Mouse (Mus musculus) MEL (cell line): Measurements from ENCODE around the gene Dcakd. TPM values are rescaled to one million over a fixed set of nuclear protein-coding genes. Genes with fewer than 3 reads are reported as not detected.

Experiments
- DNase-seq: peaks from one replicate; pipeline ENCODE4 v3.0.0; 2011; ENCODE audit warnings: low read depth, low spot score
- H3K27ac ChIP-seq: 2 replicates; pipeline ENCODE4 v1.5.1; 2012; ENCODE audit warnings: low read depth, mild to moderate bottlenecking, control low read depth, low read length, moderate library complexity; ENCODE audit not compliant: control insufficient read depth
- H3K27me3 ChIP-seq, 2 experiments: fragments of 150-350 bp in 1 of 2; sonication (generic) in 1 of 2; 2 replicates each; pipeline ENCODE4 v1.6.1; 2012; ENCODE audit warnings: low read length in 2 of 2, mild to moderate bottlenecking in 2 of 2, improper control_type of control experiment in 1 of 2, moderate library complexity in 1 of 2; ENCODE audit not compliant: insufficient read depth in 2 of 2, control insufficient read depth in 1 of 2
- H3K36me3 ChIP-seq, 2 experiments: 2 replicates each; pipeline ENCODE4 v1.6.1; 2012 to 2014; ENCODE audit warnings: low read length in 2 of 2, improper control_type of control experiment in 1 of 2, inconsistent platforms in 1 of 2, mild to moderate bottlenecking in 1 of 2; ENCODE audit not compliant: insufficient read depth in 2 of 2, control insufficient read depth in 1 of 2
- H3K4me1 ChIP-seq, 2 experiments: fragments of 150-350 bp in 1 of 2; sonication (generic) in 1 of 2; 2 replicates each; pipeline ENCODE4 v1.6.1; 2012; ENCODE audit warnings: low read length in 2 of 2, improper control_type of control experiment in 1 of 2, mild to moderate bottlenecking in 1 of 2; ENCODE audit not compliant: insufficient read depth in 2 of 2, control insufficient read depth in 1 of 2
- H3K4me3 ChIP-seq, 2 experiments: fragments of 150-350 bp in 1 of 2; sonication (generic) in 1 of 2; 2 replicates each; pipeline ENCODE4 v1.5.1; 2012; ENCODE audit warnings: low read depth in 2 of 2, low read length in 2 of 2, mild to moderate bottlenecking in 2 of 2, moderate library complexity in 2 of 2, control low read depth in 1 of 2, improper control_type of control experiment in 1 of 2; ENCODE audit not compliant: control insufficient read depth in 1 of 2, insufficient read depth in 1 of 2
- H3K79me2 ChIP-seq: 2 replicates; pipeline ENCODE4 v1.6.1; 2012; ENCODE audit warnings: mild to moderate bottlenecking, low read length, moderate library complexity; ENCODE audit not compliant: control insufficient read depth, poor library complexity, insufficient read depth
- H3K9ac ChIP-seq: 2 replicates; pipeline ENCODE4 v1.6.1; 2012; ENCODE audit warnings: low read depth, mild to moderate bottlenecking, control low read depth, low read length, moderate library complexity; ENCODE audit not compliant: control insufficient read depth, poor library complexity, severe bottlenecking
- H3K9me3 ChIP-seq: fragments of 150-350 bp; sonication (generic); replicated peaks from 2 replicates; pipeline ENCODE4 v1.6.1; 2012; ENCODE audit warnings: mild to moderate bottlenecking, low read length, improper control_type of control experiment, moderate library complexity; ENCODE audit not compliant: insufficient read depth
- BHLHE40 ChIP-seq: IDR thresholded peaks from 2 replicates; pipeline ENCODE4 v1.6.1; 2012; ENCODE audit warnings: low read depth, mild to moderate bottlenecking, inconsistent platforms, low read length, improper control_type of control experiment, borderline replicate concordance
- CHD2 ChIP-seq: IDR thresholded peaks from 2 replicates; pipeline ENCODE4 v1.6.1; 2011; ENCODE audit warnings: low read length, improper control_type of control experiment
- CTCF ChIP-seq, 3 experiments: IDR thresholded peaks in 2 of 3; conservative IDR thresholded peaks in 1 of 3; 2 replicates each; pipeline ENCODE4 v1.5.1; 2011 to 2012; ENCODE audit warnings: low read length in 3 of 3, low read depth in 2 of 3, mild to moderate bottlenecking in 2 of 3, improper control_type of control experiment in 1 of 3, inconsistent platforms in 1 of 3, mixed read lengths in 1 of 3, moderate library complexity in 1 of 3; ENCODE audit not compliant: control insufficient read depth in 1 of 3, insufficient read depth in 1 of 3, poor library complexity in 1 of 3, severe bottlenecking in 1 of 3
- E2F4 ChIP-seq: IDR thresholded peaks from 2 replicates; pipeline ENCODE4 v1.6.1; 2011; ENCODE audit warnings: low read depth, low read length, improper control_type of control experiment, borderline replicate concordance
- EP300 ChIP-seq, 2 experiments: IDR thresholded peaks; 2 replicates each; pipeline ENCODE4 v1.6.1; 2011; ENCODE audit warnings: improper control_type of control experiment in 2 of 2, low read length in 2 of 2, low read depth in 1 of 2, mild to moderate bottlenecking in 1 of 2
- ETS1 ChIP-seq: IDR thresholded peaks from 2 replicates; pipeline ENCODE4 v1.6.1; 2012; ENCODE audit warnings: low read depth, mild to moderate bottlenecking, inconsistent platforms, low read length, improper control_type of control experiment, moderate library complexity
- GABPA ChIP-seq: IDR thresholded peaks from 2 replicates; pipeline ENCODE4 v1.6.1; 2012; ENCODE audit warnings: low read depth, mild to moderate bottlenecking, inconsistent platforms, low read length, improper control_type of control experiment, moderate library complexity
- KAT2A ChIP-seq: conservative IDR thresholded peaks from 2 replicates; pipeline ENCODE4 v1.6.1; 2012; ENCODE audit warnings: low read depth, low read length, improper control_type of control experiment, inconsistent platforms
- MAZ ChIP-seq: IDR thresholded peaks from 2 replicates; pipeline ENCODE4 v1.6.1; 2012; ENCODE audit warnings: low read depth, mild to moderate bottlenecking, inconsistent platforms, low read length, improper control_type of control experiment
- MEF2A ChIP-seq: IDR thresholded peaks from 2 replicates; pipeline ENCODE4 v1.6.1; 2014; ENCODE audit warnings: low read depth, mild to moderate bottlenecking, inconsistent platforms, low read length, improper control_type of control experiment; ENCODE audit not compliant: poor library complexity, insufficient replicate concordance, severe bottlenecking; ENCODE audit errors: extremely low read depth
- MYB ChIP-seq: IDR thresholded peaks from 2 replicates; pipeline ENCODE4 v1.6.1; 2011; ENCODE audit warnings: mild to moderate bottlenecking, low read depth, low read length, improper control_type of control experiment
- MYC ChIP-seq: IDR thresholded peaks from 2 replicates; pipeline ENCODE4 v1.6.1; 2011; ENCODE audit warnings: low read depth, mild to moderate bottlenecking, low read length, improper control_type of control experiment, moderate library complexity
- NELFE ChIP-seq: IDR thresholded peaks from 2 replicates; pipeline ENCODE4 v1.6.1; 2011; ENCODE audit warnings: low read depth, low read length, improper control_type of control experiment
- POLR2A ChIP-seq, 2 experiments: IDR thresholded peaks; 2 replicates each; pipeline ENCODE4 v1.6.1; 2011 to 2012; ENCODE audit warnings: low read length in 2 of 2, mild to moderate bottlenecking in 2 of 2, control low read depth in 1 of 2, improper control_type of control experiment in 1 of 2, low read depth in 1 of 2, moderate library complexity in 1 of 2; ENCODE audit not compliant: control insufficient read depth in 1 of 2, insufficient read depth in 1 of 2, poor library complexity in 1 of 2
- POLR2AphosphoS5 ChIP-seq: IDR thresholded peaks from 2 replicates; pipeline ENCODE4 v1.6.1; 2012; ENCODE audit warnings: low read depth, borderline replicate concordance, mild to moderate bottlenecking, inconsistent platforms, low read length, moderate library complexity, mixed read lengths
- RCOR1 ChIP-seq: IDR thresholded peaks from 2 replicates; pipeline ENCODE4 v1.6.1; 2012; ENCODE audit warnings: low read depth, mild to moderate bottlenecking, inconsistent platforms, low read length, improper control_type of control experiment
- SMC3 ChIP-seq: IDR thresholded peaks from 2 replicates; pipeline ENCODE4 v1.6.1; 2011; ENCODE audit warnings: low read depth, low read length, improper control_type of control experiment
- TAL1 ChIP-seq: IDR thresholded peaks from 2 replicates; pipeline ENCODE4 v1.6.1; 2012; ENCODE audit warnings: mild to moderate bottlenecking, inconsistent platforms, low read length, moderate library complexity, mixed read lengths
- UBTF ChIP-seq: IDR thresholded peaks from 2 replicates; pipeline ENCODE4 v1.6.1; 2012; ENCODE audit warnings: low read depth, mild to moderate bottlenecking, inconsistent platforms, low read length, improper control_type of control experiment, moderate library complexity, borderline replicate concordance; ENCODE audit not compliant: insufficient read depth
- ZC3H11A ChIP-seq: IDR thresholded peaks from 2 replicates; pipeline ENCODE4 v1.6.1; 2012; ENCODE audit warnings: low read depth, mild to moderate bottlenecking, inconsistent platforms, low read length, improper control_type of control experiment
- ZKSCAN1 ChIP-seq: IDR thresholded peaks from 2 replicates; pipeline ENCODE4 v1.6.1; 2012; ENCODE audit warnings: low read depth, mild to moderate bottlenecking, inconsistent platforms, low read length, improper control_type of control experiment, moderate library complexity
- ZMIZ1 ChIP-seq: IDR thresholded peaks from 2 replicates; pipeline ENCODE4 v1.6.1; 2012; ENCODE audit warnings: low read depth, mild to moderate bottlenecking, inconsistent platforms, low read length, improper control_type of control experiment, moderate library complexity
- ZNF384 ChIP-seq: IDR thresholded peaks from 2 replicates; pipeline ENCODE4 v1.6.1; 2012; ENCODE audit warnings: low read depth, mild to moderate bottlenecking, inconsistent platforms, low read length, improper control_type of control experiment
- polyA plus RNA-seq, 2 experiments: library from polyadenylated mRNA; stranded (reverse) in 1 of 2; unstranded in 1 of 2; fragments of >175 nt in 1 of 2; fragments of >200 nt in 1 of 2; gene quantifications; 2 replicates each; pipeline versions ENCODE4 v1.2.1 to v1.2.4; 2012; ENCODE audit warnings: low replicate concordance in 2 of 2, low read depth in 1 of 2; ENCODE audit not compliant: insufficient read length in 2 of 2, insufficient read depth in 1 of 2, missing spikeins in 1 of 2
- total RNA-seq: library from RNA; depleted of rRNA; stranded (reverse); fragments of 300-350 nt; gene quantifications from 2 replicates; pipeline ENCODE4 v1.2.3, GENCODE M21; 2012

The Dcakd gene
- total and polyA plus RNA-seq, 3 experiments = 15.6 to 112 (median 82.3) TPM

GRCm38 (mm10) chr11:103008558-103008957, 19.6 kb downstream of the Dcakd start:
- H3K9ac ChIP-seq = no peak overlapping the region
- H3K4me3 ChIP-seq = no peak overlapping the region
- H3K79me2 ChIP-seq = no peaks in the 10 kb centered on the region
- H3K4me1 ChIP-seq = peaks cover 0 to 3% of the 10 kb centered on the region in 2 experiments; a peak in 1 of 4 replicates
- DNase-seq = no peak
- H3K27ac ChIP-seq = no peak overlapping the region
- H3K9me3 ChIP-seq = no peaks in the 10 kb centered on the region
- H3K27me3 ChIP-seq = no peaks in the 10 kb centered on the region
- peaks cover 0 to 3% of the 10 kb centered on the region in 2 experiments; a peak in 1 of 4 replicates for H3K36me3 ChIP-seq
- TF ChIP-seq GABPA (no peak), ETS1 (no peak), ZMIZ1 (no peak), UBTF (no peak), MYC (no peak), ZKSCAN1 (no peak), CTCF (IDR thresholded peaks at IDR 0.05 in 2 of 3, conservative IDR thresholded peaks at IDR 0.05 in 1 of 3; ENCODE audit: control insufficient read depth in 1 of 3, insufficient read depth in 1 of 3, low read depth in 2 of 3, low read length in 3 of 3, poor library complexity in 1 of 3, severe bottlenecking in 1 of 3) (no peak), RCOR1 (no peak), MYB (no peak), ZNF384 (no peak), BHLHE40 (no peak), POLR2A (IDR thresholded peaks at IDR 0.05; ENCODE audit: control insufficient read depth in 1 of 2, insufficient read depth in 1 of 2, low read depth in 1 of 2, low read length in 2 of 2, poor library complexity in 1 of 2) (no peak), NELFE (no peak), MEF2A (no peak), ZC3H11A (no peak)

DNA sequence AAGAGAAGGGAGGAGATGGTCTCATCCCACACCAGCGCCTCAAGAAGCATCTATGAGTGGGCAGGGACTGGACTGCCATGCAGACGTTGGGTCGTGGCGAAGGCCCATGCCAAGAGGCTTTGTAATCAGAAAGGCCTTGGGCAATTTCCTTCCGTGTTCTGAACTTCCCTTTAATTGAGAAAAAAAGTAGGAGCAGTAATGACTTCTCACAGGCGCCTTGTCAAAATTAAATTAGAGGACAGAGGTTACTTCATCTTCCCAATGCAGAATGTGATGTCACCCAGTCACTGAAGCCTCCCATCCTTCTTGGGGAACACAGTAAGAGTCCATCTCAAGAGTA, 21.2 kb downstream of the Dcakd start:
- H3K27ac ChIP-seq = no peak overlapping the region
- no peaks in the 10 kb centered on the region for H3K27me3 ChIP-seq
- TF ChIP-seq E2F4 = no peak
- no peak for TF ChIP-seq MAZ
- TF ChIP-seq SMC3 = no peak
- no peak for TF ChIP-seq RCOR1
- TF ChIP-seq EP300 (IDR thresholded peaks at IDR 0.05; ENCODE audit: low read depth in 1 of 2, low read length in 2 of 2) = no peak
- no peak for TF ChIP-seq CHD2
- TF ChIP-seq KAT2A = no peak
- no peak for TF ChIP-seq TAL1
- TF ChIP-seq POLR2AphosphoS5 = no peak
- H3K4me1 ChIP-seq = peaks cover 0 to 3% of the 10 kb centered on the region in 2 experiments; a peak in 1 of 4 replicates
- no peak for DNase-seq
- no peak overlapping the region for H3K9ac ChIP-seq
- no peak overlapping the region for H3K4me3 ChIP-seq
- no peaks in the 10 kb centered on the region for H3K9me3 ChIP-seq
- H3K36me3 ChIP-seq = peaks cover 0 to 3% of the 10 kb centered on the region in 2 experiments; a peak in 1 of 4 replicates
- H3K79me2 ChIP-seq = no peaks in the 10 kb centered on the region
